Mouse (Mus musculus) thymus, postnatal 25 days (tissue): ENCODE measurements at regions not wholly inside any gene's neighbourhood (a gene's known extent, or its start where the extent isn't known, plus 50 kb on each side); places are given as distances from the start of the nearest gene placed in this dataset.
A peak's percentile ranks its signal among the peaks of the same experiment; 100 is the strongest.

Source experiments
- DNase-seq: peaks from one replicate; pipeline ENCODE4 v3.0.0; 2022

GRCm38 (mm10) chr1:52553871-52554270, 53.4 kb upstream of the Nab1 start:
- no peak for DNase-seq

DNA sequence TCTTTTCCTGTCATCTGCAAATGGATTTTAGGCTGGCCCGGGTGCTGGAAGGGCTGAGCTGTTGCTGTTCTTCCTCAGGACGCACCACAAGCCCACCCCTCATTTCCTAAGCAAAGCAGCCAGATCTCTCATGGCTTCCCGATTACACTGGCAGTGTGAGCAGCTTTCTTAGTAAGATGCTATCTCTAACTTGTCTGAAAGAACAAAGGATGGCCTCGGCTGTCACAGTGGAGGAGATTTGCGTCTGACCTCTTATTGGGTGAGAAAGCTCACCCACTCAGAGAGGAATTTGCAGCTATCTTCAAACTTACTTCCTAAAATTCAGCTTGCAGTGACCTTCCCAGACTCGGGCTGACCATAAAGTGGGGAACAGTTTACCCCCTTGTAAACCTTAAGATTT, 64.7 kb upstream of the Nemp2 start:
- DNase-seq: no peak

GRCm38 (mm10) chr1:52571674-52572073, 58.8 kb upstream of the Nemp2 start:
- DNase-seq: no peak

DNA sequence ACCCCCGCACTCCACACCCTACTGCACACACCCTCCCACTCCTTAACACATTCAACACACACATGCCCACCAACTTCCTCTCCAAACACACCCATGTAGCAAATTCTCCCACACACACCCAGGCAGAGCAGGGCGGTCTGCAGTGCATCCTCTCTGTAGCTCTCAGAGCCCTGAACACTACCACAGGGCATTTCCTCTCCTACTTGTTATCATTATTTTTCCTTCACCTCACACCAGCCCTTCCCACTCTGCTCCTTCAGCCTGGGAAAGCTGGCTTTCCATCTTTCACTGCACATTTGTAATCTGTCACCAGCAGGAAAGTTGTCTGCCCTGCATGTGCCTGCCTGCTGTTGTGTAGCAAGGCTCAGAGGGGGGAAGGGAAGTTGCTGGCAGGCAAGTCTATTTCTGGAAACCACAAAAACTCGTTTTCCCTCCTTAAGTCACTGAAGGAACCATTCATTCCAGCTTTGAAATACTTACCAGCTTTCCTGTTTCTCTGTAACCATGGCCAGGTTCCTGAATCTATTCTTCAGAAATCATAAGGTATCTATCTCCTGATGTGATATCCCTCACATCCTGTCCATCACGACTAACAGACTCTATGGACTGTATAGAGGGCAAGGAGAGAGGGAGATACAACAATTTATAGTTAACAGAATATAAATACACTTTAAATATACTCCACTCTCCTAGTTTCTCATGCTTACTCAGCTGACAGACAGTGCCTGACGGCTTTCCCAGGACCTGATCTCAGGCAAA, 52.0 kb upstream of the Nemp2 start:
- DNase-seq: peak; percentile 75

DNA sequence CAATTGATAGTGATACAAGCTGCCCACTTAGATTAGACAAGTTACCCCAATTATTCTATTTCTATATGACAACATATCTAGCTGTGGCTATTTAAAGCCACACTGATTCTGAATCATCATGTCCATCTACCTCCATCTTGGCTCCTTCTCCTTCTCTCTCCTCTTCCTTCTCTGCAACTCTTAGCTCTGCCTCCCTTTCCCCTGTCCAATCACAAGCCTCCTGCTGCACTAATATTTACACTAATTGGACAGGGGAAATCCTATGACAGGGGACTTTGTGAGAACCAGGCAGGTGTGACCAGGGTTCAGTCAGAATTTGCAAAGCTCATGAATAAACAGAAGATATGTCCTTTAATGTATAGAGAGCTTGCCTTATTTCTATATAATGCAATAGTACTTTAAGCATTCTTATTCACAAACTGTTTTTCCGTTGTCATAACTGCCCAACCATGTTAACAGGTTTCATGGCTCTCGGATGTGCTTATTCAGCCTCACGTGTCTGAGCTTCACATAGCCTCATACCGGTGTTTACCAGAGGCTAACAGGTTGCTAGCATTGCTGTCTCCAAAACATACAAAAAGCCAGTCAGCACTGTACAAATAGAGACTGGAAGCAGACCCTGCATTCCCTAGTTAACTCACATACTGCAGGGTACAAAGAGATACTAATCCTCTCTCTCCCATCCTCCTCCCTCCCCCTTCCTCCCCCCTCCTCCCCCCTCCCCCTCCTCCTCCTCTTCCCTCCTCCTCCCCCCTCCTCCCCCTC, 50.2 kb upstream of the Nemp2 start:
- no peak for DNase-seq
